Mouse (Mus musculus): Measurements from ENCODE around the gene Trim13. TPM values are rescaled to one million over a fixed set of nuclear protein-coding genes. Genes with fewer than 3 reads are reported as not detected.
"Not testable (repeated sequence)": the region's sequence is repeated elsewhere in the genome, so short reads cannot be mapped to it uniquely, and the experiment has no call there.

Gene Trim13
- polyA plus RNA-seq (2016; fragmentation: Nextera tagmentation; extraction: Ambion mirVana): 35.5 and 38.9 TPM in 2 replicates

- 51% methylated on average over 5 of the region's 5 CpGs for WGBS
- Histone ChIP-seq H3K27ac (replicated peaks) (no peak within 1 kb of the TSS), H3K27me3 (no peaks in the 10 kb centered on the region; the same call in 1 of the 2 replicates), H3K4me3 (peak within 1 kb of the TSS; percentile 81), H3K4me1 (peaks cover 15% of the 10 kb centered on the region), H3K9me3 (no peaks in the 10 kb centered on the region), H3K4me2 (replicated peaks) (peak within 1 kb of the TSS; percentile 60), H3K9ac (replicated peaks) (no peak within 1 kb of the TSS), H3K36me3 (no peaks in the 10 kb centered on the region)
- no peak for ATAC-seq (ENCODE audit: low FRiP score, low read depth)
These were observed at the start of gene Trim13 for GRCm38 (mm10) chr14:61597968-61598367. Trim13 (plus strand) TSS chr14:61598247.

- Histone ChIP-seq H3K9me3 (no peaks in the 10 kb centered on the region), H3K36me3 (0 out of 2 replicates have a peak, but pooled peaks cover 6% of the 10 kb centered on the region), H3K4me2 (replicated peaks) (no peak overlapping the region), H3K27me3 (no peaks in the 10 kb centered on the region), H3K4me3 (no peak overlapping the region), H3K27ac (replicated peaks) (no peak overlapping the region), H3K4me1 (no peaks in the 10 kb centered on the region), H3K9ac (replicated peaks) (no peak overlapping the region)
- 84% methylated on average over 1 of the region's 1 CpGs for WGBS
- ATAC-seq (ENCODE audit: low FRiP score, low read depth): no peak
These were observed 49.4 kb upstream of the Trim13 start for GRCm38 (mm10) chr14:61548614-61549013.

GRCm38 (mm10) chr14:61555931-61556288, 42.1 kb upstream of the Trim13 start:
- Histone ChIP-seq H3K27me3 (peaks cover 4% of the 10 kb centered on the region), H3K27ac (replicated peaks) (peak overlapping the region; percentile 84), H3K4me2 (replicated peaks) (peak overlapping the region; percentile 95), H3K36me3 (no peaks in the 10 kb centered on the region), H3K9ac (replicated peaks) (peak overlapping the region; percentile 75; the same call in 1 of the 2 replicates), H3K4me3 (peak overlapping the region; percentile 69), H3K4me1 (peaks cover 3% of the 10 kb centered on the region; the same call in 1 of the 2 replicates), H3K9me3 (no peaks in the 10 kb centered on the region)
- 17% methylated on average over 6 of the region's 6 CpGs for WGBS
- ATAC-seq (ENCODE audit: low FRiP score, low read depth): no peak

GRCm38 (mm10) chr14:61556289-61557147, 41.5 kb upstream of the Trim13 start, which contains the start of gene Spryd7:
Spryd7 (minus strand) TSS chr14:61556886.
- under 1% methylated on average over 72 of the region's 72 CpGs for WGBS
- Histone ChIP-seq H3K27me3 (peaks cover 4% of the 10 kb centered on the region), H3K4me1 (peaks cover 3% of the 10 kb centered on the region; the same call in 1 of the 2 replicates)

GRCm38 (mm10) chr14:61558901-61559300, 39.1 kb upstream of the Trim13 start:
- 94% methylated on average over 6 of the region's 6 CpGs for WGBS
- H3K27ac ChIP-seq (replicated peaks): no peak overlapping the region
- no peak overlapping the region for H3K4me2 ChIP-seq (replicated peaks)
- no peaks in the 10 kb centered on the region for H3K9me3 ChIP-seq
- peaks cover 3% of the 10 kb centered on the region; the same call in 1 of the 2 replicates for H3K4me1 ChIP-seq
- no peak for ATAC-seq (ENCODE audit: low FRiP score, low read depth)
- no peak overlapping the region for H3K4me3 ChIP-seq
- no peak overlapping the region for H3K9ac ChIP-seq (replicated peaks)
- H3K36me3 ChIP-seq: no peaks in the 10 kb centered on the region
- peaks cover 4% of the 10 kb centered on the region for H3K27me3 ChIP-seq

More at GRCm38 (mm10) chr14:61556289-61557147, 41.5 kb upstream of the Trim13 start, which contains the start of gene Spryd7:
- Histone ChIP-seq H3K4me2 (replicated peaks) (peak within 1 kb of the TSS; percentile 95), H3K36me3 (no peaks in the 10 kb centered on the region), H3K9me3 (no peaks in the 10 kb centered on the region), H3K27ac (replicated peaks) (peak within 1 kb of the TSS; percentile 84), H3K4me3 (peak within 1 kb of the TSS; percentile 69), H3K9ac (replicated peaks) (peak within 1 kb of the TSS; percentile 75)
- peak; percentile 98 for ATAC-seq (ENCODE audit: low FRiP score, low read depth)

GRCm38 (mm10) chr14:61559856-61560255, 38.2 kb upstream of the Trim13 start:
- Histone ChIP-seq H3K27ac (replicated peaks) (no peak overlapping the region), H3K27me3 (peaks cover 4% of the 10 kb centered on the region), H3K4me2 (replicated peaks) (no peak overlapping the region), H3K4me1 (peaks cover 3% of the 10 kb centered on the region; the same call in 1 of the 2 replicates), H3K9ac (replicated peaks) (no peak overlapping the region), H3K4me3 (no peak overlapping the region), H3K9me3 (no peaks in the 10 kb centered on the region), H3K36me3 (no peaks in the 10 kb centered on the region)
- WGBS: 77% methylated on average over 3 of the region's 3 CpGs
- no peak for ATAC-seq (ENCODE audit: low FRiP score, low read depth)

GRCm38 (mm10) chr14:61566211-61566610, 31.8 kb upstream of the Trim13 start:
- not testable (repeated sequence) for ATAC-seq (ENCODE audit: low FRiP score, low read depth); H3K27ac ChIP-seq (replicated peaks); H3K4me2 ChIP-seq (replicated peaks); H3K36me3 ChIP-seq; H3K4me3 ChIP-seq; H3K27me3 ChIP-seq; H3K9me3 ChIP-seq; H3K9ac ChIP-seq (replicated peaks); H3K4me1 ChIP-seq
- WGBS: 97% methylated on average over 4 of the region's 4 CpGs

GRCm38 (mm10) chr14:61569344-61569743, 28.7 kb upstream of the Trim13 start:
- Histone ChIP-seq H3K4me1 (no peaks in the 10 kb centered on the region), H3K4me3 (no peak overlapping the region), H3K9me3 (no peaks in the 10 kb centered on the region), H3K27me3 (no peaks in the 10 kb centered on the region), H3K27ac (replicated peaks) (no peak overlapping the region), H3K4me2 (replicated peaks) (no peak overlapping the region), H3K36me3 (no peaks in the 10 kb centered on the region), H3K9ac (replicated peaks) (no peak overlapping the region)
- 71% methylated on average over 2 of the region's 2 CpGs for WGBS
- no peak for ATAC-seq (ENCODE audit: low FRiP score, low read depth)

GRCm38 (mm10) chr14:61571366-61571765, 26.7 kb upstream of the Trim13 start:
- Histone ChIP-seq H3K4me2 (replicated peaks) (no peak overlapping the region), H3K27ac (replicated peaks) (no peak overlapping the region), H3K9ac (replicated peaks) (no peak overlapping the region), H3K4me3 (no peak overlapping the region), H3K27me3 (no peaks in the 10 kb centered on the region), H3K4me1 (no peaks in the 10 kb centered on the region), H3K36me3 (no peaks in the 10 kb centered on the region), H3K9me3 (no peaks in the 10 kb centered on the region)
- 15% methylated on average over 4 of the region's 4 CpGs for WGBS
- no peak for ATAC-seq (ENCODE audit: low FRiP score, low read depth)

- Histone ChIP-seq H3K4me1 (no peaks in the 10 kb centered on the region), H3K27ac (replicated peaks) (no peak overlapping the region), H3K36me3 (no peaks in the 10 kb centered on the region), H3K4me3 (no peak overlapping the region), H3K9me3 (no peaks in the 10 kb centered on the region), H3K9ac (replicated peaks) (no peak overlapping the region), H3K4me2 (replicated peaks) (no peak overlapping the region), H3K27me3 (no peaks in the 10 kb centered on the region)
- WGBS: 68% methylated on average over 2 of the region's 2 CpGs
- no peak for ATAC-seq (ENCODE audit: low FRiP score, low read depth)
These were observed 25.9 kb upstream of the Trim13 start for GRCm38 (mm10) chr14:61572131-61572530.

GRCm38 (mm10) chr14:61575066-61575465, 23.0 kb upstream of the Trim13 start:
- no peaks in the 10 kb centered on the region for H3K9me3 ChIP-seq
- 88% methylated on average over 10 of the region's 10 CpGs for WGBS
- H3K4me1 ChIP-seq: no peaks in the 10 kb centered on the region
- no peak overlapping the region for H3K4me3 ChIP-seq
- no peak for ATAC-seq (ENCODE audit: low FRiP score, low read depth)
- H3K27ac ChIP-seq (replicated peaks): no peak overlapping the region
- H3K4me2 ChIP-seq (replicated peaks): no peak overlapping the region
- H3K27me3 ChIP-seq: no peaks in the 10 kb centered on the region
- H3K36me3 ChIP-seq: no peaks in the 10 kb centered on the region
- no peak overlapping the region for H3K9ac ChIP-seq (replicated peaks)

- no peak overlapping the region for H3K9ac ChIP-seq (replicated peaks)
- 87% methylated on average over 8 of the region's 8 CpGs for WGBS
- no peaks in the 10 kb centered on the region for H3K27me3 ChIP-seq
- H3K4me2 ChIP-seq (replicated peaks): no peak overlapping the region
- H3K4me3 ChIP-seq: no peak overlapping the region
- H3K9me3 ChIP-seq: no peaks in the 10 kb centered on the region
- H3K27ac ChIP-seq (replicated peaks): no peak overlapping the region
- H3K36me3 ChIP-seq: no peaks in the 10 kb centered on the region
- no peak for ATAC-seq (ENCODE audit: low FRiP score, low read depth)
- no peaks in the 10 kb centered on the region for H3K4me1 ChIP-seq
These were observed 22.1 kb upstream of the Trim13 start for GRCm38 (mm10) chr14:61575941-61576340.

Data from midbrain, embryonic 12.5 days (tissue).